Mouse (Mus musculus) adipocyte (in vitro differentiated cells): ENCODE results near the gene Irgm1.
"Not testable (repeated sequence)": the region's sequence is repeated elsewhere in the genome, so short reads cannot be mapped to it uniquely, and the experiment has no call there.

Experiments used
- DNase-seq: peaks from one replicate; pipeline ENCODE4 v3.0.0-alpha.2; 2016; ENCODE audit warnings: low spot score

Gene Irgm1

DNA sequence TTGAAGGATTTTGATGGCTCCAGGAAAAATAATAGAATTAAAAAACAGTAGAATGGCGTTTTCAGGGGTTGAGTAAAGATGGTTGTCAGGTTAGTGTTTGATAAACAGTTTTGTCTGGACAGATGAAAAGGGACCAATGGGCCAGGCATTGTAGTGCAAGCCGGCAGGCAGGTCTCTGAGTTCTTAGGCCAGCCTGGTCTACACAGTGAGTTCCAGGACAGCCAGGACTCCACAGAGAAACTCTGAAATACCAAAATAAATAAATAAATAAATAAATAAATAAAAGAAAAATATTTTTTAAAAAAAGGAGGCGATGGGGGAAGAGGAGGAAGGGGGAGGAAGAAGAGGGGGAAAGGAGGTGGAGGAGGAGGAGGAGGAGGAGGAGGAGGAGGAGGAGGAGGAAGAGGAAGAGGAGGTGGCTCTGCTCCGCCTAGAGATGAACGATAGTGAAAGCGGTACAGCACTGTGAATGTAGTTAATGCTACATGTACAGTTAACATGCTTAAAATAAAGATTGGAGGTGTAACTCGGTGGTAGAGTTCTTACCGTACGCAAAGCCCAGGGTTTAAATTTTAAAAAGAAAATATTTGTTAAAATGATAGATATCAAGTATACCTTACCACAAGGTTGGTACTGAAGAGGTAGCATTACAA lies 38.3 kb downstream of the Irgm1 start:
- DNase-seq, result no peak

GRCm38 (mm10) chr11:48831273-48831672 lies 40.2 kb downstream of the Irgm1 start:
- no peak for DNase-seq

GRCm38 (mm10) chr11:48830279-48830678 lies 41.2 kb downstream of the Irgm1 start:
- DNase-seq, result no peak

- DNase-seq, result no peak
These were observed 43.6 kb downstream of the Irgm1 start for GRCm38 (mm10) chr11:48827926-48828325.

- no peak for DNase-seq
These were observed 44.8 kb downstream of the Irgm1 start for GRCm38 (mm10) chr11:48826752-48827096.

- not testable (repeated sequence) for DNase-seq
These were observed 45.3 kb downstream of the Irgm1 start, which contains the start of the genes Trim7 and Gm12184 for GRCm38 (mm10) chr11:48825979-48826751. Gene Trim7 (plus strand): TSS chr11:48826140. Gene Gm12184 (minus strand): TSS chr11:48826655.

- DNase-seq, result no peak
These were observed 47.1 kb downstream of the Irgm1 start for GRCm38 (mm10) chr11:48824311-48824830.

DNA sequence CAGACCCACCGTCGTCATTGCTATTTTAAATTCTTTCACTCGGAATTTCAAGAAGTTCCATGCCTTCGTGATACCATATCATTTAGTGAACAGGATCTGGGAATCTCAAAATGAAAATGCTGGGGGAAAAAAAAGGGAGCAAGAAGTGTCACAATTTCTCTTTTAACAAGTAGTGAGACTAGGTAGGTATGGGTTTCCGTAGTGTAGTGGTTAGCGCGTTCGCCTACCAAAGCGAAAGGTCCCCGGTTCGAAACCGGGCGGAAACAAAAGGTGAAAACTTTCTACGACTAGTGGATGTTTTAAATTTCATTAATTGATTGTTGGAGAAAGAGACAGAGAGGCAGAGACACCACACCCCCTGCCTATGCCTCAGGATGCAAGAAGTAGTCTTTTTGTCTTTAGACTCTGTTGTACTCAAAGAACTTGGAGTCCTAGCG lies 47.9 kb downstream of the Irgm1 start:
- peak; percentile 84 for DNase-seq

- no peak for DNase-seq
These were observed 48.5 kb downstream of the Irgm1 start for GRCm38 (mm10) chr11:48822768-48823512.

DNA sequence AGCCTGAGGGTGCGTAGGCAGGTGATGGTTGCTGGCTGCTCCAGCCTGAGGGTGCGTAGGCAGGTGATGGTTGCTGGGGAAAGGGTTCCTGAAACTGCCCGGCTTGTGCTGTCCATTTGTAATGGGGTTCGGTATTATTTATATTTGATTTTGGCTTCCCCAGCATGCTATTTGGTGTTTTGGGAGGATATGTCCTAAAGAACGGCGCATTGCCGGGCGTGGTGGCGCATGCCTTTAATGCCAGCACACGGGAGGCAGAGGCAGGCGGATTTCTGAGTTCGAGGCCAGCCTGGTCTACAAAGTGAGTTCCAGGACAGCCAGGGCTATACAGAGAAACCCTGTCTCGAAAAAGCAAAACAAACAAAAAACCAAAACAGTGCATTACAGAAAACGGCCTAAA lies 50.2 kb downstream of the Irgm1 start:
- not testable (repeated sequence) for DNase-seq

DNA sequence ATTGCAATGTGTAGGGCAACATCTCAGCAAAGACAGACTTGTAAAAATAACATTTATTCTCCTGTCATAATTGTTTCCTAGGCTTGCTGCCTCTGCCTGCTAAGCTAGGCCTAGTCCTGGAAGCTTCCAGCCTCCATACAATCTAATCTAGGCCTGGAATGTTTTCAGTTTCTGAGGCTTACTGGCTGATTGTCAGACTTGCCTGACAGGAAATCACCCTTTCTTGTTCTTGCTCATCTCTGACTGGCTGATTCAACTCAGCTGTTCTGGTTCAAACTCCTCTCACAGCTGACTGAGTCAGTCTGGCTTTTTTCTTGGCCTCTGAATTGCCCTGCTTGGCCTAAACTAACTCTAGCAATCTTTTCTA lies 51.2 kb downstream of the Irgm1 start:
- peak; percentile 82 for DNase-seq

GRCm38 (mm10) chr11:48819614-48820307 lies 51.7 kb downstream of the Irgm1 start:
- peak; percentile 51 for DNase-seq

DNA sequence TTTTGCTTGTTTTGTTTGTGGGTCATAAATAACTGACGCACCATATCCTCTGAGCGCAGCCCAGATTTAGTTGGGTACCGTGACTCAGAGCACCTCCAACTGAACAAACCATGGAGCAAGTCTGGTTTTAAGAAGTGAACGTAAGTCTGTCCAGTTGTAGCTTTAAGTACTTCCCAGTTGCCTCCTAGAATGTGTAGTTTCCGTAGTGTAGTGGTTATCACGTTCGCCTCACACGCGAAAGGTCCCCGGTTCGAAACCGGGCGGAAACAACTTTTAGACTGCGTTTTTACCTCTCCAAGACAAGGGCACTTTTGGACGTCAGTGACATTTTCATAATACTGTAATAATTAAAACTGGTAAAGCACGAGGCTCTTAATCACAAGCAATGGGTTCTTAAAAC lies 53.1 kb downstream of the Irgm1 start:
- peak; percentile 98 for DNase-seq

GRCm38 (mm10) chr11:48817794-48818193 lies 53.7 kb downstream of the Irgm1 start:
- DNase-seq, result peak; percentile 66

- DNase-seq, result peak; percentile 98
These were observed 54.5 kb downstream of the Irgm1 start, which contains the start of gene Trim41 for GRCm38 (mm10) chr11:48816800-48817665. Gene Trim41 (minus strand): TSS chr11:48817353.

GRCm38 (mm10) chr11:48816281-48816781 lies 55.2 kb downstream of the Irgm1 start:
- no peak for DNase-seq

- no peak for DNase-seq
These were observed 55.6 kb downstream of the Irgm1 start for GRCm38 (mm10) chr11:48815851-48816250.

- DNase-seq, result no peak
These were observed 57.7 kb downstream of the Irgm1 start for GRCm38 (mm10) chr11:48813782-48814181.
